Mouse (Mus musculus): Measurements from ENCODE around the gene Clptm1l. TPM values are rescaled to one million over a fixed set of nuclear protein-coding genes. Genes with fewer than 3 reads are reported as not detected.

The Clptm1l gene
- polyA plus RNA-seq, 1 experiment = 79.5 TPM

- Histone ChIP-seq H3K27ac (replicated peaks; ENCODE audit: low read depth, low read length) (no peak overlapping the region), H3K4me1 (ENCODE audit: control insufficient read depth, insufficient read depth, insufficient read length, low read length) (peaks cover 5% of the 10 kb centered on the region), H3K4me3 (ENCODE audit: insufficient read depth, low read depth, low read length) (no peak overlapping the region)
Measured at GRCm38 (mm10) chr13:73631837-73632236, 28.0 kb downstream of the Clptm1l start.

GRCm38 (mm10) chr13:73637826-73638225 lies 34.0 kb downstream of the Clptm1l start:
- no peak overlapping the region for H3K27ac ChIP-seq (replicated peaks; ENCODE audit: low read depth, low read length)
- H3K4me1 ChIP-seq (ENCODE audit: control insufficient read depth, insufficient read depth, insufficient read length, low read length) = no peaks in the 10 kb centered on the region
- no peak overlapping the region for H3K4me3 ChIP-seq (ENCODE audit: insufficient read depth, low read depth, low read length)

GRCm38 (mm10) chr13:73641296-73641695 lies 37.5 kb downstream of the Clptm1l start:
- H3K4me1 ChIP-seq (ENCODE audit: control insufficient read depth, insufficient read depth, insufficient read length, low read length) = no peaks in the 10 kb centered on the region
- no peak overlapping the region for H3K4me3 ChIP-seq (ENCODE audit: insufficient read depth, low read depth, low read length)
- no peak overlapping the region for H3K27ac ChIP-seq (replicated peaks; ENCODE audit: low read depth, low read length)

- 0 out of 2 replicates have a peak, but pooled peaks cover 2% of the 10 kb centered on the region for H3K4me1 ChIP-seq (ENCODE audit: control insufficient read depth, insufficient read depth, insufficient read length, low read length)
- no peak overlapping the region for H3K4me3 ChIP-seq (ENCODE audit: insufficient read depth, low read depth, low read length)
- no peak overlapping the region for H3K27ac ChIP-seq (replicated peaks; ENCODE audit: low read depth, low read length)
Measured at GRCm38 (mm10) chr13:73646397-73647087, 42.7 kb downstream of the Clptm1l start.

- Histone ChIP-seq H3K4me3 (ENCODE audit: insufficient read depth, low read depth, low read length) (no peak overlapping the region), H3K4me1 (ENCODE audit: control insufficient read depth, insufficient read depth, insufficient read length, low read length) (0 out of 2 replicates have a peak, but pooled peaks cover 2% of the 10 kb centered on the region), H3K27ac (replicated peaks; ENCODE audit: low read depth, low read length) (no peak overlapping the region)
Measured at GRCm38 (mm10) chr13:73653266-73653665, 49.5 kb downstream of the Clptm1l start.

GRCm38 (mm10) chr13:73654976-73655375 lies 51.2 kb downstream of the Clptm1l start:
- H3K4me3 ChIP-seq (ENCODE audit: insufficient read depth, low read depth, low read length) = no peak overlapping the region
- 0 out of 2 replicates have a peak, but pooled peaks cover 2% of the 10 kb centered on the region for H3K4me1 ChIP-seq (ENCODE audit: control insufficient read depth, insufficient read depth, insufficient read length, low read length)
- no peak overlapping the region for H3K27ac ChIP-seq (replicated peaks; ENCODE audit: low read depth, low read length)

- Histone ChIP-seq H3K27ac (replicated peaks; ENCODE audit: low read depth, low read length) (no peak overlapping the region), H3K4me1 (ENCODE audit: control insufficient read depth, insufficient read depth, insufficient read length, low read length) (no peaks in the 10 kb centered on the region), H3K4me3 (ENCODE audit: insufficient read depth, low read depth, low read length) (no peak overlapping the region)
Measured at GRCm38 (mm10) chr13:73658953-73659352, 55.1 kb downstream of the Clptm1l start.

GRCm38 (mm10) chr13:73660163-73660695 lies 56.4 kb downstream of the Clptm1l start:
- Histone ChIP-seq H3K27ac (replicated peaks; ENCODE audit: low read depth, low read length) (no peak overlapping the region), H3K4me1 (ENCODE audit: control insufficient read depth, insufficient read depth, insufficient read length, low read length) (no peaks in the 10 kb centered on the region), H3K4me3 (ENCODE audit: insufficient read depth, low read depth, low read length) (no peak overlapping the region)

Other genes starting within 250 kb of the Clptm1l start
- gene Lpcat1, start 136.8 kb upstream of the Clptm1l start, polyA plus RNA-seq (2012; ENCODE audit: insufficient read depth, insufficient read length, missing spikeins) = 2.5 and 3.0 TPM in 2 replicates
- not detected in 2 replicates for gene Slc6a3, start 67.3 kb upstream of the Clptm1l start, polyA plus RNA-seq (2012; ENCODE audit: insufficient read depth, insufficient read length, missing spikeins)
- gene Tert, start 22.9 kb downstream of the Clptm1l start, polyA plus RNA-seq (2012; ENCODE audit: insufficient read depth, insufficient read length, missing spikeins) = not detected in 2 replicates
- not detected in 2 replicates for gene Slc6a18, start 74.0 kb downstream of the Clptm1l start, polyA plus RNA-seq (2012; ENCODE audit: insufficient read depth, insufficient read length, missing spikeins)
- gene Slc6a19, start 100.9 kb downstream of the Clptm1l start, polyA plus RNA-seq (2012; ENCODE audit: insufficient read depth, insufficient read length, missing spikeins) = 2.1 and 2.7 TPM in 2 replicates
- gene Slc12a7, start 129.1 kb downstream of the Clptm1l start, polyA plus RNA-seq (2012; ENCODE audit: insufficient read depth, insufficient read length, missing spikeins) = 17.7 and 29.3 TPM in 2 replicates
- gene Nkd2, start 243.6 kb downstream of the Clptm1l start, polyA plus RNA-seq (2012; ENCODE audit: insufficient read depth, insufficient read length, missing spikeins) = 0.44 and 0.54 TPM in 2 replicates

All from brown adipose tissue, adult 24 weeks (tissue).